Mouse (Mus musculus): ENCODE measurements around the gene Wdr45. TPM values are rescaled to one million over a fixed set of nuclear protein-coding genes. Genes with fewer than 3 reads are reported as not detected.

Gene Wdr45
- polyA plus RNA-seq, 1 experiment from 2014 or later = 19.5 TPM

DNA sequence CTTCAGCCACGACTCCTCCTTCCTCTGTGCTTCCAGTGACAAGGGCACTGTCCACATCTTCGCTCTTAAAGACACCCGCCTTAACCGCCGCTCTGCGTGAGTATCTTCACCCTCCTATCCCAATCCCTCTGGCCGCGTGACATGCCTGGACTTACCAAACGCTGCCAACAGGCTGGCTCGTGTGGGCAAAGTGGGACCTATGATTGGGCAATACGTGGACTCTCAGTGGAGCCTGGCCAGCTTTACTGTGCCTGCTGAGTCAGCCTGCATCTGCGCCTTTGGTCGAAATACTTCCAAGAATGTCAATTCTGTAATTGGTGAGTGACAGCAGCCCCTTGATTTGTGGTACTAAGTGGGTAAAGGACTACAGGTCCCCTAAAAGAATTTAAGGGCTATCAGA lies 13.0 kb downstream of the Wdr45 start:
- H3K9ac ChIP-seq (ENCODE audit: low read depth, low read length) = no peak overlapping the region
- no peaks in the 10 kb centered on the region for H3K4me1 ChIP-seq (replicated peaks; ENCODE audit: control insufficient read depth, insufficient read depth, low read length)
- H3K9me3 ChIP-seq (ENCODE audit: control insufficient read depth) = no peaks in the 10 kb centered on the region
- no peak overlapping the region for H3K4me2 ChIP-seq (replicated peaks; ENCODE audit: low read depth)
- no peak for TF ChIP-seq CTCF (IDR thresholded peaks at IDR 0.05; ENCODE audit: low read depth)
- no peak overlapping the region for H3K27ac ChIP-seq (ENCODE audit: low read depth, low read length)
- no peaks in the 10 kb centered on the region; the same call in 1 of the 2 replicates for H3K36me3 ChIP-seq (ENCODE audit: control insufficient read depth, insufficient read depth)
- H3K4me3 ChIP-seq (ENCODE audit: low read depth, low read length) = no peak overlapping the region
- H3K27me3 ChIP-seq (replicated peaks; ENCODE audit: control insufficient read depth, insufficient read depth, low read length) = no peaks in the 10 kb centered on the region
- ATAC-seq = no peak
- WGBS = 89% methylated on average over 13 of the region's 13 CpGs

- Histone ChIP-seq H3K9me3 (ENCODE audit: control insufficient read depth) (no peaks in the 10 kb centered on the region), H3K27me3 (replicated peaks; ENCODE audit: control insufficient read depth, insufficient read depth, low read length) (no peaks in the 10 kb centered on the region), H3K4me2 (replicated peaks; ENCODE audit: low read depth) (peak within 1 kb of the TSS; percentile 68), H3K36me3 (ENCODE audit: control insufficient read depth, insufficient read depth) (no peaks in the 10 kb centered on the region; the same call in 1 of the 2 replicates), H3K27ac (ENCODE audit: low read depth, low read length) (peak within 1 kb of the TSS; percentile 68), H3K4me3 (ENCODE audit: low read depth, low read length) (peak within 1 kb of the TSS; percentile 39), H3K9ac (ENCODE audit: low read depth, low read length) (no peak within 1 kb of the TSS), H3K4me1 (replicated peaks; ENCODE audit: control insufficient read depth, insufficient read depth, low read length) (no peaks in the 10 kb centered on the region)
- TF ChIP-seq CTCF (IDR thresholded peaks at IDR 0.05; ENCODE audit: low read depth) = no peak
- peak; percentile 87 for ATAC-seq
- 19% methylated on average over 42 of the region's 42 CpGs for WGBS
Observed at GRCm38 (mm10) chrX:7728215-7728921, 14.2 kb downstream of the Wdr45 start, which contains the start of gene Praf2. TSS of gene Praf2 (plus strand) at chrX:7728439.

DNA sequence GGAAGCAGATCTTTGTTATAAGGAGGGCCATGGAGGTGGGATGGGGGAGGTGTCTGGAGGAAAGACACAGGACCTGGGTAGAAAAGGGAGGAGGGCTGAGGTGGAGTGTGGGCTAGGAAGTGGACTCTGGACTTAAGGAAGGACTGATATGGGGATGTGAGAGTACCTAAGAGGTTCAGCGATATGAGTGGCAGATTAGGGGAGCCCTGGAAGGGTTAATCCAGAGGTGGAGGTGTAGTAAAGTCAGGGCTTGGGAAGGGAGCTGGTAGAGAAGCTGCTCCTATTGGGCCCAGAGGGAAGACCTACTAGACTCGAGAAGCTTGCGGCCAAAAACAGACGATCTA lies 14.8 kb downstream of the Wdr45 start:
- TF ChIP-seq CTCF (IDR thresholded peaks at IDR 0.05; ENCODE audit: low read depth) = no peak
- no peak overlapping the region for H3K9ac ChIP-seq (ENCODE audit: low read depth, low read length)
- no peaks in the 10 kb centered on the region; the same call in 1 of the 2 replicates for H3K36me3 ChIP-seq (ENCODE audit: control insufficient read depth, insufficient read depth)
- H3K9me3 ChIP-seq (ENCODE audit: control insufficient read depth) = no peaks in the 10 kb centered on the region
- no peak overlapping the region for H3K27ac ChIP-seq (ENCODE audit: low read depth, low read length)
- ATAC-seq = peak; percentile 49; the same call in 1 of the 2 replicates
- 29% methylated on average over 4 of the region's 4 CpGs for WGBS
- H3K4me3 ChIP-seq (ENCODE audit: low read depth, low read length) = peak overlapping the region; percentile 39
- H3K27me3 ChIP-seq (replicated peaks; ENCODE audit: control insufficient read depth, insufficient read depth, low read length) = no peaks in the 10 kb centered on the region
- H3K4me2 ChIP-seq (replicated peaks; ENCODE audit: low read depth) = peak overlapping the region; percentile 68
- H3K4me1 ChIP-seq (replicated peaks; ENCODE audit: control insufficient read depth, insufficient read depth, low read length) = no peaks in the 10 kb centered on the region

GRCm38 (mm10) chrX:7733571-7734156 lies 19.5 kb downstream of the Wdr45 start:
- peak; percentile 76 for TF ChIP-seq CTCF (IDR thresholded peaks at IDR 0.05; ENCODE audit: low read depth)
- no peak overlapping the region for H3K9ac ChIP-seq (ENCODE audit: low read depth, low read length)

GRCm38 (mm10) chrX:7739336-7740081 lies 25.4 kb downstream of the Wdr45 start:
- Histone ChIP-seq H3K27me3 (replicated peaks; ENCODE audit: control insufficient read depth, insufficient read depth, low read length) (no peaks in the 10 kb centered on the region), H3K9me3 (ENCODE audit: control insufficient read depth) (no peaks in the 10 kb centered on the region), H3K36me3 (ENCODE audit: control insufficient read depth, insufficient read depth) (peaks cover 11% of the 10 kb centered on the region; the same call in 1 of the 2 replicates), H3K4me2 (replicated peaks; ENCODE audit: low read depth) (peak overlapping the region; percentile 48), H3K27ac (ENCODE audit: low read depth, low read length) (peak overlapping the region; percentile 83), H3K4me3 (ENCODE audit: low read depth, low read length) (no peak overlapping the region; the same call in 1 of the 2 replicates), H3K9ac (ENCODE audit: low read depth, low read length) (no peak overlapping the region), H3K4me1 (replicated peaks; ENCODE audit: control insufficient read depth, insufficient read depth, low read length) (no peaks in the 10 kb centered on the region)
- ATAC-seq = peak; percentile 82
- no peak for TF ChIP-seq CTCF (IDR thresholded peaks at IDR 0.05; ENCODE audit: low read depth)
- WGBS = 47% methylated on average over 14 of the region's 14 CpGs

More at GRCm38 (mm10) chrX:7733571-7734156, 19.5 kb downstream of the Wdr45 start:
- no peaks in the 10 kb centered on the region for H3K4me1 ChIP-seq (replicated peaks; ENCODE audit: control insufficient read depth, insufficient read depth, low read length)
- ATAC-seq = 0 out of 2 replicates have a peak, but pooled peaks have one; percentile 15
- no peaks in the 10 kb centered on the region for H3K27me3 ChIP-seq (replicated peaks; ENCODE audit: control insufficient read depth, insufficient read depth, low read length)
- no peak overlapping the region for H3K4me2 ChIP-seq (replicated peaks; ENCODE audit: low read depth)
- H3K4me3 ChIP-seq (ENCODE audit: low read depth, low read length) = no peak overlapping the region
- 35% methylated on average over 21 of the region's 26 CpGs for WGBS
- peaks cover 11% of the 10 kb centered on the region; the same call in 1 of the 2 replicates for H3K36me3 ChIP-seq (ENCODE audit: control insufficient read depth, insufficient read depth)
- no peak overlapping the region for H3K27ac ChIP-seq (ENCODE audit: low read depth, low read length)
- H3K9me3 ChIP-seq (ENCODE audit: control insufficient read depth) = no peaks in the 10 kb centered on the region

All from intestine, postnatal 0 days (tissue).